Comparison of ENCODE assay signal across 32 mouse cellular contexts in genomic region chr5:107705756-107706155, GRCm38 (mm10). TPM values are rescaled to one million over a fixed set of nuclear protein-coding genes. Genes with fewer than 3 reads are reported as not detected.
DNase-seq lines count a peak whose midpoint lies in the region; ATAC-seq and TF ChIP-seq lines count a peak whose summit lies in the region.
"Had no signal": no experiment of that assay in that cellular context is flagged by ENCODE, and none has a peak within 500 bp of the region (broad histone marks: within the 10 kb centered on the region; RNA-seq: fewer than 3 reads in every experiment).

No protein-coding gene starts in this region.

- H3K4me2 ChIP-seq in lung, embryonic 15.5 days, result no peak overlapping the region
- no peak overlapping the region for H3K4me2 ChIP-seq in lung, postnatal 0 days (replicated peaks; ENCODE audit: low read depth, low read length)
- H3K4me2 ChIP-seq: embryonic facial prominence, embryonic 15.5 days; forebrain, embryonic 13.5 days; heart, embryonic 12.5 days; hindbrain, embryonic 14.5 days; limb, embryonic 15.5 days; midbrain, embryonic 13.5 days; neural tube, embryonic 13.5 days had no signal

- WGBS in lung, embryonic 15.5 days, result 57% methylated on average over 4 of the region's 4 CpGs
- WGBS in lung, postnatal 0 days, result 43% methylated on average over 4 of the region's 4 CpGs

- TF ChIP-seq CTCF in lung, postnatal 0 days (IDR thresholded peaks at IDR 0.05), result no peak

- no peak overlapping the region for H3K4me3 ChIP-seq in lung, embryonic 15.5 days
- no peak overlapping the region for H3K4me3 ChIP-seq in lung, postnatal 0 days (ENCODE audit: low read depth, low read length)
- H3K4me3 ChIP-seq: embryonic facial prominence, embryonic 10.5 days; embryonic facial prominence, embryonic 15.5 days; forebrain, embryonic 13.5 days; heart, embryonic 12.5 days; limb, embryonic 10.5 days; limb, embryonic 15.5 days; megakaryocyte, embryonic 14.5 days; midbrain, embryonic 13.5 days; neural tube, embryonic 13.5 days had no signal

- no peak overlapping the region for H3K27ac ChIP-seq in lung, embryonic 15.5 days
- no peak overlapping the region for H3K27ac ChIP-seq in lung, postnatal 0 days (ENCODE audit: low read length)
- H3K27ac ChIP-seq: embryonic facial prominence, embryonic 10.5 days; embryonic facial prominence, embryonic 15.5 days; forebrain, embryonic 13.5 days; hindbrain, embryonic 14.5 days; kidney, postnatal 0 days; limb, embryonic 10.5 days; limb, embryonic 15.5 days; midbrain, embryonic 13.5 days; neural tube, embryonic 13.5 days had no signal

- no peaks in the 10 kb centered on the region for H3K9me3 ChIP-seq in lung, embryonic 15.5 days
- no peaks in the 10 kb centered on the region for H3K9me3 ChIP-seq in lung, postnatal 0 days (ENCODE audit: low read length)
- H3K9me3 ChIP-seq: embryonic facial prominence, embryonic 10.5 days; embryonic facial prominence, embryonic 15.5 days; forebrain, embryonic 13.5 days; G1E; heart, embryonic 12.5 days; limb, embryonic 10.5 days; limb, embryonic 15.5 days; megakaryocyte, embryonic 14.5 days; midbrain, embryonic 13.5 days; neural tube, embryonic 13.5 days had no signal

- TF ChIP-seq EP300 in lung, postnatal 0 days (IDR thresholded peaks at IDR 0.05), result peak; percentile 72

- no peak overlapping the region for H3K9ac ChIP-seq in lung, embryonic 15.5 days
- H3K9ac ChIP-seq in lung, postnatal 0 days (replicated peaks; ENCODE audit: low read depth), result no peak overlapping the region
- H3K9ac ChIP-seq: embryonic facial prominence, embryonic 15.5 days; forebrain, embryonic 13.5 days; heart, embryonic 12.5 days; hindbrain, embryonic 14.5 days; limb, embryonic 15.5 days; midbrain, embryonic 13.5 days; neural tube, embryonic 13.5 days had no signal

- no peaks in the 10 kb centered on the region for H3K36me3 ChIP-seq in lung, embryonic 15.5 days
- H3K36me3 ChIP-seq in lung, postnatal 0 days (ENCODE audit: insufficient read depth, low read length), result no peaks in the 10 kb centered on the region
- H3K36me3 ChIP-seq: embryonic facial prominence, embryonic 10.5 days; embryonic facial prominence, embryonic 15.5 days; G1E; heart, embryonic 12.5 days; limb, embryonic 10.5 days; limb, embryonic 15.5 days; midbrain, embryonic 13.5 days; neural tube, embryonic 13.5 days had no signal

- no peaks in the 10 kb centered on the region for H3K27me3 ChIP-seq in lung, embryonic 15.5 days
- H3K27me3 ChIP-seq in lung, postnatal 0 days (replicated peaks; ENCODE audit: insufficient read depth, low read length), result 0 out of 2 replicates have a peak, but pooled peaks cover 5% of the 10 kb centered on the region
- H3K27me3 ChIP-seq: forebrain, embryonic 13.5 days; midbrain, embryonic 13.5 days had no signal

- DNase-seq in adrenal gland, adult 2 months, result peak; percentile 4
- DNase-seq in adrenal gland, postnatal 4 days (ENCODE audit: low spot score in 2 of 2), result no peak
- no peak for DNase-seq in lung, postnatal 14 days
- peak; percentile 87 for DNase-seq in lung, postnatal 0 days (ENCODE audit: low spot score)
- DNase-seq in heart, postnatal 4 days, result no peak
- DNase-seq in cerebellum, postnatal 36 days, result no peak
- DNase-seq: cerebellum, adult 2 months; cerebellum, postnatal 14 days; gastrocnemius, postnatal 10 days; heart, adult 18-20 months; kidney, adult 8-10 months; kidney, postnatal 4 days; right cerebral cortex, postnatal 14 days had no signal

- ATAC-seq in lung, embryonic 15.5 days (ENCODE audit: borderline replicate concordance, extremely low read depth, low FRiP score, low TSS enrichment), result peak; percentile 39; the same call in 1 of the 2 replicates
- ATAC-seq in lung, postnatal 0 days, result peak; percentile 90
- ATAC-seq in megakaryocyte progenitor cell, adult 5-6 weeks (replicated peaks; ENCODE audit: poor library complexity), result peak; percentile 56
- ATAC-seq: forebrain, embryonic 13.5 days; inflammation-experienced regulatory T-cells, adult 6 months; midbrain, embryonic 13.5 days; Patski had no signal

- H3K4me1 ChIP-seq in lung, embryonic 15.5 days, result 0 out of 2 replicates have a peak, but pooled peaks cover 6% of the 10 kb centered on the region
- H3K4me1 ChIP-seq in lung, postnatal 0 days (ENCODE audit: insufficient read depth, low read depth, low read length), result no peaks in the 10 kb centered on the region
- H3K4me1 ChIP-seq: embryonic facial prominence, embryonic 10.5 days; embryonic facial prominence, embryonic 15.5 days; forebrain, embryonic 13.5 days; limb, embryonic 10.5 days; limb, embryonic 15.5 days; megakaryocyte, embryonic 14.5 days; midbrain, embryonic 13.5 days; neural tube, embryonic 13.5 days had no signal

RNA-seq across cellular contexts. Expression of gene Gfi1, which starts 20.1 kb away (rescaled TPM):
- under 1 TPM in 1 of 2 experiments, not detected in 1; 0.31 TPM for total RNA-seq in adrenal gland, adult 2 months (2021)
- 0.09 and 0.66 TPM in 2 replicates for polyA plus RNA-seq in adrenal gland, adult 2 months (2012; rRNA removed)
- under 1 TPM; 0.59 to 0.62 TPM for total RNA-seq in adrenal gland, postnatal 4 days (2021)
- 0.23 and 0.86 TPM in 2 replicates for polyA plus RNA-seq in lung, embryonic 15.5 days (2015; fragmentation: Nextera tagmentation; extraction: Ambion mirVana)
- polyA plus RNA-seq in lung, postnatal 0 days (2015; fragmentation: Nextera tagmentation; extraction: Ambion mirVana), result 0.08 TPM in 2 replicates
- 45.2 and 47.9 TPM in 2 replicates for total RNA-seq in megakaryocyte progenitor cell, adult 5-6 weeks (2015)
- total RNA-seq in megakaryocyte progenitor cell, adult 5-6 weeks (2017), result 57.9 and 61.6 TPM in 2 replicates
- total RNA-seq in heart, postnatal 4 days (2021), result under 1 TPM in 1 of 2 experiments, not detected in 1; 0.14 TPM
- total RNA-seq: left cerebral cortex, postnatal 10 days had no signal
- polyA plus RNA-seq: cerebellum, adult 2 months; embryonic facial prominence, embryonic 10.5 days; forebrain, embryonic 13.5 days; heart, postnatal 0 days; hindbrain, embryonic 14.5 days; kidney, postnatal 0 days; midbrain, embryonic 13.5 days; stomach, embryonic 14.5 days had no signal

Comparison
In these comparisons a context has a peak if more than half of its experiments do, and no peak if none do; other contexts are left out.
1. DNase-seq: peak in adrenal gland, adult 2 months (single experiment) and lung, postnatal 0 days (single experiment); none in adrenal gland, postnatal 4 days (0 of 2), lung, postnatal 14 days (single experiment), heart, postnatal 4 days (single experiment) and cerebellum, postnatal 36 days (0 of 2).
2. ATAC-seq: peak in every context shown above with its lines; median percentile 90 in lung, postnatal 0 days; 56 in megakaryocyte progenitor cell, adult 5-6 weeks; 39 in lung, embryonic 15.5 days.
3. RNA of gene Gfi1, which starts 20.1 kb away (total RNA-seq): 45.2 to 61.6 TPM in megakaryocyte progenitor cell, adult 5-6 weeks; 0.59 to 0.62 TPM in adrenal gland, postnatal 4 days, 0.31 TPM in adrenal gland, adult 2 months and 0.14 TPM in heart, postnatal 4 days; every median in the first group is over 10 times any median in the second.